Mouse (Mus musculus) neural tube, embryonic 14.5 days (tissue): ENCODE data around the gene Ndufs4. TPM values are rescaled to one million over a fixed set of nuclear protein-coding genes. Genes with fewer than 3 reads are reported as not detected.
A peak's percentile ranks its signal among the peaks of the same experiment; 100 is the strongest.

Experiments
- ATAC-seq: fragments of 200-750 bp; cut with Nextera tagmentation; 2 replicates; pipeline ENCODE4 v1.8.0; 2017; ENCODE audit warnings: low read depth, mild to moderate bottlenecking, moderate TSS enrichment, moderate library complexity
- H3K27ac ChIP-seq: fragments of 300-500 bp; sonication (generic); 2 replicates; pipeline ENCODE4 v1.5.1; 2014; ENCODE audit warnings: low read depth, mild to moderate bottlenecking, control low read depth, low read length, moderate library complexity, mixed read lengths
- H3K27me3 ChIP-seq: fragments of 300-500 bp; sonication (generic); 2 replicates; pipeline ENCODE4 v1.6.1; 2014; ENCODE audit warnings: low read length; ENCODE audit not compliant: control insufficient read depth, insufficient read depth
- H3K36me3 ChIP-seq: fragments of 300-500 bp; sonication (generic); 2 replicates; pipeline ENCODE4 v1.6.1; 2014; ENCODE audit warnings: low read length, mixed read lengths; ENCODE audit not compliant: control insufficient read depth, insufficient read depth
- H3K4me1 ChIP-seq: fragments of 300-500 bp; sonication (generic); 2 replicates; pipeline ENCODE4 v1.6.1; 2014; ENCODE audit warnings: low read length; ENCODE audit not compliant: control insufficient read depth, insufficient read depth
- H3K4me2 ChIP-seq: fragments of 300-500 bp; sonication (generic); 2 replicates; pipeline ENCODE4 v1.6.1; 2014; ENCODE audit warnings: mild to moderate bottlenecking, low read depth, low read length, control low read depth
- H3K4me3 ChIP-seq: fragments of 300-500 bp; sonication (generic); 2 replicates; pipeline ENCODE4 v1.5.1; 2014; ENCODE audit warnings: low read depth, low read length, control low read depth, mixed read lengths
- H3K9ac ChIP-seq: fragments of 300-500 bp; sonication (generic); replicated peaks from 2 replicates; pipeline ENCODE4 v1.6.1; 2014; ENCODE audit warnings: low read depth, mild to moderate bottlenecking, control low read depth, low read length, mixed read lengths
- H3K9me3 ChIP-seq: fragments of 300-500 bp; sonication (generic); 2 replicates; pipeline ENCODE4 v1.6.1; 2016; ENCODE audit warnings: low read length; ENCODE audit not compliant: control insufficient read depth
- WGBS: fragments of 180-500 bp; shearing (Covaris S2); extraction: QIAGEN DNeasy Blood & Tissue Kit; methylation state at CpG from one replicate; pipeline ENCODE4 v1.1.7; 2014; 5-methylcytosine and 5-hydroxymethylcytosine counted together
- polyA plus RNA-seq: library from polyadenylated mRNA; unstranded; fragments of >200 nt; fragmentation: Nextera tagmentation; extraction: Ambion mirVana; gene quantifications from 2 replicates; pipeline ENCODE4 v1.2.1, GENCODE M21; 2014

Gene Ndufs4
- polyA plus RNA-seq, 1 experiment from 2014 or later: 426 TPM

GRCm38 (mm10) chr13:114351321-114351946 is 36.6 kb downstream of the Ndufs4 start:
- H3K4me2 ChIP-seq: no peak overlapping the region
- no peaks in the 10 kb centered on the region for H3K9me3 ChIP-seq
- H3K4me3 ChIP-seq: no peak overlapping the region
- no peaks in the 10 kb centered on the region for H3K36me3 ChIP-seq
- H3K9ac ChIP-seq: no peak overlapping the region
- H3K27ac ChIP-seq: no peak overlapping the region
- ATAC-seq: peak; percentile 49; the same call in 1 of the 2 replicates
- WGBS: 45% methylated on average over 8 of the region's 8 CpGs
- no peaks in the 10 kb centered on the region for H3K4me1 ChIP-seq
- no peaks in the 10 kb centered on the region for H3K27me3 ChIP-seq

- WGBS: 57% methylated on average over 13 of the region's 13 CpGs
- Histone ChIP-seq H3K27me3 (no peaks in the 10 kb centered on the region), H3K4me3 (no peak overlapping the region), H3K36me3 (no peaks in the 10 kb centered on the region), H3K27ac (no peak overlapping the region), H3K4me1 (0 out of 2 replicates have a peak, but pooled peaks cover 2% of the 10 kb centered on the region), H3K4me2 (no peak overlapping the region), H3K9ac (no peak overlapping the region), H3K9me3 (no peaks in the 10 kb centered on the region)
- peak; percentile 38; the same call in 1 of the 2 replicates for ATAC-seq
Measured at GRCm38 (mm10) chr13:114344979-114345712, 42.9 kb downstream of the Ndufs4 start.

- H3K4me3 ChIP-seq: no peak overlapping the region
- H3K27me3 ChIP-seq: no peaks in the 10 kb centered on the region
- H3K4me2 ChIP-seq: no peak overlapping the region
- H3K9ac ChIP-seq: no peak overlapping the region
- no peaks in the 10 kb centered on the region for H3K36me3 ChIP-seq
- WGBS: 79% methylated on average over 3 of the region's 3 CpGs
- H3K9me3 ChIP-seq: no peaks in the 10 kb centered on the region
- no peak for ATAC-seq
- H3K4me1 ChIP-seq: 0 out of 2 replicates have a peak, but pooled peaks cover 2% of the 10 kb centered on the region
- no peak overlapping the region for H3K27ac ChIP-seq
Measured at GRCm38 (mm10) chr13:114344220-114344973, 43.7 kb downstream of the Ndufs4 start.

- H3K27ac ChIP-seq: no peak overlapping the region
- no peak for ATAC-seq
- WGBS: 36% methylated on average over 8 of the region's 8 CpGs
- H3K36me3 ChIP-seq: no peaks in the 10 kb centered on the region
- no peak overlapping the region for H3K9ac ChIP-seq
- H3K4me1 ChIP-seq: 0 out of 2 replicates have a peak, but pooled peaks cover 2% of the 10 kb centered on the region
- H3K27me3 ChIP-seq: no peaks in the 10 kb centered on the region
- no peaks in the 10 kb centered on the region for H3K9me3 ChIP-seq
- H3K4me2 ChIP-seq: no peak overlapping the region
- H3K4me3 ChIP-seq: no peak overlapping the region
Measured at GRCm38 (mm10) chr13:114343001-114343400, 45.1 kb downstream of the Ndufs4 start.

- Histone ChIP-seq H3K4me2 (no peak overlapping the region), H3K4me1 (no peaks in the 10 kb centered on the region), H3K36me3 (no peaks in the 10 kb centered on the region), H3K4me3 (no peak overlapping the region), H3K27me3 (no peaks in the 10 kb centered on the region), H3K9ac (no peak overlapping the region), H3K9me3 (no peaks in the 10 kb centered on the region), H3K27ac (no peak overlapping the region)
- WGBS: 30% methylated on average over 2 of the region's 2 CpGs
- ATAC-seq: no peak
Measured at GRCm38 (mm10) chr13:114319835-114320389, 68.1 kb downstream of the Ndufs4 start.

GRCm38 (mm10) chr13:114319136-114319535 is 68.9 kb downstream of the Ndufs4 start:
- Histone ChIP-seq H3K4me1 (no peaks in the 10 kb centered on the region), H3K9ac (no peak overlapping the region), H3K4me2 (no peak overlapping the region), H3K27ac (no peak overlapping the region), H3K4me3 (no peak overlapping the region), H3K27me3 (no peaks in the 10 kb centered on the region), H3K36me3 (no peaks in the 10 kb centered on the region), H3K9me3 (no peaks in the 10 kb centered on the region)
- no peak for ATAC-seq

- ATAC-seq: no peak
- no peaks in the 10 kb centered on the region for H3K27me3 ChIP-seq
- 94% methylated on average over 3 of the region's 3 CpGs for WGBS
Measured at GRCm38 (mm10) chr13:114315374-114315773, 72.7 kb downstream of the Ndufs4 start.

GRCm38 (mm10) chr13:114314953-114315352 is 73.1 kb downstream of the Ndufs4 start:
- Histone ChIP-seq H3K4me2 (no peak overlapping the region), H3K9me3 (no peaks in the 10 kb centered on the region), H3K4me1 (no peaks in the 10 kb centered on the region), H3K27me3 (no peaks in the 10 kb centered on the region), H3K27ac (no peak overlapping the region), H3K36me3 (no peaks in the 10 kb centered on the region), H3K4me3 (no peak overlapping the region), H3K9ac (no peak overlapping the region)
- WGBS: 82% methylated on average over 3 of the region's 3 CpGs
- no peak for ATAC-seq

More at GRCm38 (mm10) chr13:114315374-114315773, 72.7 kb downstream of the Ndufs4 start:
- Histone ChIP-seq H3K27ac (no peak overlapping the region), H3K4me1 (no peaks in the 10 kb centered on the region), H3K4me3 (no peak overlapping the region), H3K9ac (no peak overlapping the region), H3K4me2 (no peak overlapping the region), H3K36me3 (no peaks in the 10 kb centered on the region), H3K9me3 (no peaks in the 10 kb centered on the region)
